Mouse (Mus musculus): ENCODE results near the gene Tex46. TPM values are rescaled to one million over a fixed set of nuclear protein-coding genes. Genes with fewer than 3 reads are reported as not detected.

Tex46 gene
- total RNA-seq, 2 experiments from 2014 or later, result not detected

Other genes with a start within 250 kb of the Tex46 start
- not detected in 2 replicates for gene Htr1d, start 186.9 kb upstream of the Tex46 start, total RNA-seq (2015; ENCODE audit: low replicate concordance)
- gene Htr1d, start 186.9 kb upstream of the Tex46 start, total RNA-seq (2017; ENCODE audit: low replicate concordance), result not detected in 2 replicates
- gene 6030445D17Rik, start 148.2 kb upstream of the Tex46 start, total RNA-seq (2015; ENCODE audit: low replicate concordance), result not detected in 2 replicates
- not detected in 2 replicates for gene 6030445D17Rik, start 148.2 kb upstream of the Tex46 start, total RNA-seq (2017; ENCODE audit: low replicate concordance)
- gene Luzp1, start 140.7 kb upstream of the Tex46 start, total RNA-seq (2015; ENCODE audit: low replicate concordance), result 0.42 and 1.2 TPM in 2 replicates
- 1.0 and 10.7 TPM in 2 replicates for gene Luzp1, start 140.7 kb upstream of the Tex46 start, total RNA-seq (2017; ENCODE audit: low replicate concordance)
- 15.5 and 23.1 TPM in 2 replicates for gene Kdm1a, start 7.7 kb upstream of the Tex46 start, total RNA-seq (2015; ENCODE audit: low replicate concordance)
- 34.8 and 47.0 TPM in 2 replicates for gene Kdm1a, start 7.7 kb upstream of the Tex46 start, total RNA-seq (2017; ENCODE audit: low replicate concordance)
- not detected in 2 replicates for gene Lactbl1, start 12.2 kb downstream of the Tex46 start, total RNA-seq (2015; ENCODE audit: low replicate concordance)
- gene Lactbl1, start 12.2 kb downstream of the Tex46 start, total RNA-seq (2017; ENCODE audit: low replicate concordance), result not detected in 2 replicates
- gene Ephb2, start 225.6 kb downstream of the Tex46 start, total RNA-seq (2015; ENCODE audit: low replicate concordance), result not detected in 2 replicates
- 0.09 and 1.4 TPM in 2 replicates for gene Ephb2, start 225.6 kb downstream of the Tex46 start, total RNA-seq (2017; ENCODE audit: low replicate concordance)

All from erythroblast, adult 5-6 weeks (primary cell).